Mouse (Mus musculus) ES-E14 (cell line): Measurements from ENCODE around the gene Podnl1. TPM values are rescaled to one million over a fixed set of nuclear protein-coding genes. Genes with fewer than 3 reads are reported as not detected.

Experiments
- DNase-seq: peaks from one replicate; pipeline ENCODE4 v3.0.0-alpha.2; 2013; ENCODE audit warnings: low read depth, low spot score
- H3K27ac ChIP-seq: 2 replicates; pipeline ENCODE4 v1.5.1; 2012; ENCODE audit warnings: low read depth, mild to moderate bottlenecking, low read length, moderate library complexity, mixed read lengths; ENCODE audit not compliant: poor library complexity, insufficient read depth, severe bottlenecking
- H3K36me3 ChIP-seq: 2 replicates; pipeline ENCODE4 v1.6.1; 2012; ENCODE audit warnings: mild to moderate bottlenecking, low read length, moderate library complexity, mixed read lengths; ENCODE audit not compliant: control insufficient read depth, poor library complexity, insufficient read depth, severe bottlenecking
- H3K4me1 ChIP-seq, 2 experiments: fragments of 150-350 bp in 1 of 2; sonication (generic) in 1 of 2; 2 replicates each; pipeline ENCODE4 v1.6.1; 2012; ENCODE audit warnings: low read length in 2 of 2, mild to moderate bottlenecking in 1 of 2, mixed read lengths in 1 of 2; ENCODE audit not compliant: control insufficient read depth in 2 of 2, insufficient read depth in 2 of 2, poor library complexity in 1 of 2
- H3K4me3 ChIP-seq, 2 experiments: fragments of 150-350 bp in 1 of 2; sonication (generic) in 1 of 2; 2 replicates each; pipeline ENCODE4 v1.5.1; 2012; ENCODE audit warnings: low read length in 2 of 2, low read depth in 1 of 2, mild to moderate bottlenecking in 1 of 2, mixed read lengths in 1 of 2; ENCODE audit not compliant: insufficient read depth in 1 of 2, poor library complexity in 1 of 2, severe bottlenecking in 1 of 2
- H3K9ac ChIP-seq: 2 replicates; pipeline ENCODE4 v1.6.1; 2012; ENCODE audit warnings: low read depth, mild to moderate bottlenecking, low read length, mixed read lengths; ENCODE audit not compliant: poor library complexity, insufficient read depth, severe bottlenecking
- H3K9me3 ChIP-seq: fragments of 150-350 bp; sonication (generic); 2 replicates; pipeline ENCODE4 v1.6.1; 2012; ENCODE audit warnings: low read depth, mild to moderate bottlenecking, low read length; ENCODE audit not compliant: control insufficient read depth, insufficient read depth
- CHD2 ChIP-seq: IDR thresholded peaks from 2 replicates; pipeline ENCODE4 v1.6.1; 2014; ENCODE audit warnings: mild to moderate bottlenecking, low read depth, low read length, inconsistent platforms
- HCFC1 ChIP-seq: IDR thresholded peaks from 2 replicates; pipeline ENCODE4 v1.6.1; 2012; ENCODE audit warnings: low read length, inconsistent platforms, borderline replicate concordance; ENCODE audit not compliant: insufficient read depth
- MAFK ChIP-seq: IDR thresholded peaks from 2 replicates; pipeline ENCODE4 v1.6.1; 2014; ENCODE audit warnings: mild to moderate bottlenecking, low read depth, low read length, inconsistent platforms; ENCODE audit not compliant: insufficient read depth
- ZC3H11A ChIP-seq: IDR thresholded peaks from 2 replicates; pipeline ENCODE4 v1.6.1; 2012; ENCODE audit warnings: low read depth, mild to moderate bottlenecking, inconsistent platforms, low read length, borderline replicate concordance
- ZNF384 ChIP-seq: IDR thresholded peaks from 2 replicates; pipeline ENCODE4 v1.6.1; 2012; ENCODE audit warnings: low read depth, low read length, inconsistent platforms
- in situ Hi-C, 2 experiments: fragments of 600-800 bp; cut with MboI; formaldehyde crosslinking; loops; one replicate each; pipeline ENCODE4 v1.15.1; 2025; ENCODE audit warnings: low sequenced_read_pairs in 2 of 2, inconsistent platforms in 1 of 2; ENCODE audit not compliant: unreplicated experiment in 2 of 2
- total RNA-seq: library from RNA; depleted of rRNA; stranded (reverse); fragments of 300-350 nt; gene quantifications from 2 replicates; pipeline ENCODE4 v1.2.3, GENCODE M21; 2012

The Podnl1 gene
- total RNA-seq, 1 experiment = 1.5 TPM

DNA sequence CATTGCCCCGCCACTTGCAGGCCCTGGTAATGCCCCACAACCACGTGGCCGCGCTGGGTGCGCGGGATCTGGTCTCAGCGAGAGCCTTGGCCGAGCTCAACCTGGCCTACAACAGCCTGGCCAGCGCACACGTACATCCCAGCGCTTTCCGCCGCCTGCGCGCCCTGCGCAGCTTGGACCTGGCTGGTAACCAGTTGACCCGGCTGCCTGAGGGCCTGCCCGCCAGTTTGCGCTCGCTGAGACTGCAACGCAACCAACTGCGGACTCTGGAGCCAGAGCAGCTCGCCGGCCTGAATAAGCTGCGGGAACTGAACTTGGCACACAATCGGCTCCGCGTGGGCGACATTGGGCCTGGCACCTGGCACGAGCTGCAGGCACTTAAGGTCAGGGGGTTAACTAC, 5.0 kb downstream of the Podnl1 start:
- no peak for DNase-seq
- H3K4me3 ChIP-seq = peak overlapping the region; percentile 37 to 41
- H3K36me3 ChIP-seq = peaks cover 25% of the 10 kb centered on the region
- H3K9me3 ChIP-seq = no peaks in the 10 kb centered on the region
- peaks cover 2 to 25% of the 10 kb centered on the region in 2 experiments; a peak in 1 of 4 replicates for H3K4me1 ChIP-seq
- peak overlapping the region; percentile 45 for H3K9ac ChIP-seq
- TF ChIP-seq HCFC1 = no peak
- no peak for TF ChIP-seq ZNF384
- no peak for TF ChIP-seq ZC3H11A
- TF ChIP-seq CHD2 = no peak
- no peak overlapping the region for H3K27ac ChIP-seq
- in situ Hi-C loops = no loop called here

GRCm38 (mm10) chr8:84132225-84132624, 6.4 kb downstream of the Podnl1 start:
- DNase-seq = no peak
- Histone ChIP-seq H3K9ac (no peak overlapping the region), H3K27ac (no peak overlapping the region), H3K9me3 (no peaks in the 10 kb centered on the region), H3K36me3 (peaks cover 38% of the 10 kb centered on the region), H3K4me1 (peaks cover 2 to 16% of the 10 kb centered on the region in 2 experiments; a peak in 1 of 4 replicates), H3K4me3 (no peak overlapping the region)
- in situ Hi-C loops = no loop called here
- TF ChIP-seq ZC3H11A = no peak
- TF ChIP-seq MAFK = no peak

DNA sequence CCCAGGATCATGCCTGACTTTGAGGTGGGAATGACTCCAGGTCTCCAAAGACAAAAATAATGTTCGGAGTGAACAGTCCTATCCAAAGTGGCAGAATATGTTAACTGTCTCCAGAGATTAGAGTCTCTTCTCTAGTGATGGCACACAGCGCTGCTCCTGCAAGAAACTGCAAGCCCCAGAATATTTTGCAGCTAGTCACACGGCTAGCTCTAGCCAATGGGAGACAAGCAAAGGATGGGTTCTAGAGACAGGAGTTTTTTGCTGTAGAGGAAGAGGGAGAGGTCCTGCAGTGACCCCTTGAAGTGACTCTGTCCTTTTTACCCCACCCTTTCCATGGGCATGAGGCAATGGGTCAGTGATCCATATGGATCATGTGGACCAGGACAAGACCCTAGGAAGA, 12.1 kb downstream of the Podnl1 start:
- in situ Hi-C loops = no loop called here
- Histone ChIP-seq H3K27ac (no peak overlapping the region), H3K4me3 (no peak overlapping the region), H3K9me3 (no peaks in the 10 kb centered on the region), H3K9ac (no peak overlapping the region), H3K4me1 (no peaks in the 10 kb centered on the region), H3K36me3 (peaks cover 68% of the 10 kb centered on the region)
- TF ChIP-seq CHD2 = peak; percentile 75; the same call in 1 of the 2 replicates
- TF ChIP-seq HCFC1 = peak; percentile 92
- TF ChIP-seq ZC3H11A = no peak
- DNase-seq = peak; percentile 22

GRCm38 (mm10) chr8:84140838-84141237, 15.0 kb downstream of the Podnl1 start:
- Histone ChIP-seq H3K36me3 (peaks cover 56% of the 10 kb centered on the region), H3K27ac (no peak overlapping the region), H3K9ac (no peak overlapping the region), H3K4me1 (no peaks in the 10 kb centered on the region), H3K9me3 (no peaks in the 10 kb centered on the region), H3K4me3 (no peak overlapping the region)
- TF ChIP-seq MAFK (no peak), CHD2 (no peak), HCFC1 (no peak), ZC3H11A (no peak), ZNF384 (no peak)
- no peak for DNase-seq
- in situ Hi-C loops = no loop called here

DNA sequence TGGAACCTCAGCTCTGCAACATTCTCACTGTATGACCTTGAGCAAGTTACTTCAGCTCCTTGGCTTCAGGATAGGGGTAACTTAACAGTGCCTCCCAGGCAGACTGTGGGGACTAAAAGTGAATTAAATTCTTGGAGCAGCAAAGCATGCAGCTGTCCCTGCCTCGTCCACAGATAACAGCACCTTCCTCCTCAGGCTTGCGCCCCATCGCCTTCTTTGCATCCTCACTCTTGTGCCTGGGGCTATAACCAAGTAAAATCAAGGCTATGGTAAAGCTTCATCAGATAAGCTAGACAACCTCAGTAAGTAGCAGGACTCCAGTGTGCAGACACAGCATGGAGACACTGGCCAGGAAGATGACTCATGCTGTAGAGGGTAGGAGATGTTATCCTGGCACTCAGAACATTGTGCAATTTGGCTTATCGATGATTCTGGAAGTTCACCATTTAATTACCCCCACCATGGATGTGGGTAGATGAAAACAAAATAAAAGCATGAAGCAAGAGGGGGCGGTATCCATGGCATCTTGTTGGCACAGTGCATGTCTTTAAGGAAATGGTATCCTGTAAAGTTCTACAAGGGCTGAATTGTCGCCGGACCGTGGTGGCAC, 19.0 kb downstream of the Podnl1 start:
- TF ChIP-seq CHD2 = no peak
- TF ChIP-seq HCFC1 = no peak
- no peak for TF ChIP-seq MAFK
- TF ChIP-seq ZNF384 = no peak
- TF ChIP-seq ZC3H11A = no peak
- H3K27ac ChIP-seq = no peak overlapping the region
- H3K9ac ChIP-seq = no peak overlapping the region
- H3K4me3 ChIP-seq = no peak overlapping the region
- DNase-seq = no peak
- H3K4me1 ChIP-seq = peaks cover 3 to 7% of the 10 kb centered on the region in 2 experiments; a peak in 2 of 4 replicates
- peaks cover 29% of the 10 kb centered on the region for H3K36me3 ChIP-seq
- no peaks in the 10 kb centered on the region for H3K9me3 ChIP-seq
- in situ Hi-C loops = no loop called here
